Mouse (Mus musculus) heart, embryonic 15.5 days (tissue): ENCODE results near the gene Brd3os. TPM values are rescaled to one million over a fixed set of nuclear protein-coding genes. Genes with fewer than 3 reads are reported as not detected.

ENCODE experiments used
- ATAC-seq: fragments of 200-750 bp; cut with Nextera tagmentation; replicated peaks from 2 replicates; pipeline ENCODE4 v1.8.0; 2017; ENCODE audit warnings: low read depth, moderate TSS enrichment; ENCODE audit not compliant: insufficient number of reproducible peaks, insufficient read depth, low FRiP score
- H3K27ac ChIP-seq: fragments of 300-500 bp; sonication (generic); 2 replicates; pipeline ENCODE4 v1.5.1; 2015; ENCODE audit warnings: mild to moderate bottlenecking, inconsistent platforms
- H3K27me3 ChIP-seq: fragments of 300-500 bp; sonication (generic); 2 replicates; pipeline ENCODE4 v1.6.1; 2015; ENCODE audit warnings: inconsistent platforms
- H3K36me3 ChIP-seq: fragments of 300-500 bp; sonication (generic); 2 replicates; pipeline ENCODE4 v1.6.1; 2015; ENCODE audit warnings: mild to moderate bottlenecking, inconsistent platforms
- H3K4me1 ChIP-seq: fragments of 300-500 bp; sonication (generic); replicated peaks from 2 replicates; pipeline ENCODE4 v1.6.1; 2015; ENCODE audit warnings: inconsistent platforms
- H3K4me2 ChIP-seq: fragments of 300-500 bp; sonication (generic); 2 replicates; pipeline ENCODE4 v1.6.1; 2015; ENCODE audit warnings: inconsistent platforms, mild to moderate bottlenecking, moderate library complexity
- H3K4me3 ChIP-seq: fragments of 300-500 bp; sonication (generic); 2 replicates; pipeline ENCODE4 v1.5.1; 2015; ENCODE audit warnings: mild to moderate bottlenecking, inconsistent platforms
- H3K9ac ChIP-seq: fragments of 300-500 bp; sonication (generic); 2 replicates; pipeline ENCODE4 v1.6.1; 2015; ENCODE audit warnings: mild to moderate bottlenecking, inconsistent platforms
- H3K9me3 ChIP-seq: fragments of 300-500 bp; sonication (generic); replicated peaks from 2 replicates; pipeline ENCODE4 v1.6.1; 2016; ENCODE audit warnings: inconsistent platforms
- WGBS: fragments of 180-500 bp; shearing (Covaris S2); methylation state at CpG from one replicate; pipeline ENCODE4 v1.1.7; 2015; ENCODE audit warnings: mixed read lengths; 5-methylcytosine and 5-hydroxymethylcytosine counted together
- polyA plus RNA-seq: library from polyadenylated mRNA; unstranded; fragments of >200 nt; fragmentation: Nextera tagmentation; extraction: Ambion mirVana; gene quantifications from 2 replicates; pipeline ENCODE4 v1.2.1, GENCODE M21; 2015

Brd3os gene
- polyA plus RNA-seq, 1 experiment from 2014 or later = 3.0 TPM

DNA sequence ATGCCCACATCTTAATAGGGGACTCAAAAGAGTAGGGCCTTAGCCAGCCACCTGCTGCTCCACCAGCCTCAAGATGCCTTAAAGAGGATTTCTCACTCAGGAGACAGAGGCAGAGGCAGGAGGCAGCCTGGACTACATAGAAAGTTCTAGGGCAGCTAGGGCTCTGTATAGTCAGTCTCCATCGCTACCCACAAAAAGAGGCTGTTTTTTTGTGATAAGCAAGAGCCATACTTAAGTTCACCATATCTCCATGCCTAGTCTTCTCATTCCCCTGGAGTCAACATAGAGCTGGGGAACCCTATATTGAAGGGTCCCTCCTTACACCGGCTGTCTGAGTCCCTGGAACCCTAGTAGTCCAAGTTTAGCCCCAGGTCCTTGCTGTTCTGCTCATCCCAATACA lies 28.4 kb downstream of the Brd3os start:
- H3K36me3 ChIP-seq = no peaks in the 10 kb centered on the region; the same call in 1 of the 2 replicates

DNA sequence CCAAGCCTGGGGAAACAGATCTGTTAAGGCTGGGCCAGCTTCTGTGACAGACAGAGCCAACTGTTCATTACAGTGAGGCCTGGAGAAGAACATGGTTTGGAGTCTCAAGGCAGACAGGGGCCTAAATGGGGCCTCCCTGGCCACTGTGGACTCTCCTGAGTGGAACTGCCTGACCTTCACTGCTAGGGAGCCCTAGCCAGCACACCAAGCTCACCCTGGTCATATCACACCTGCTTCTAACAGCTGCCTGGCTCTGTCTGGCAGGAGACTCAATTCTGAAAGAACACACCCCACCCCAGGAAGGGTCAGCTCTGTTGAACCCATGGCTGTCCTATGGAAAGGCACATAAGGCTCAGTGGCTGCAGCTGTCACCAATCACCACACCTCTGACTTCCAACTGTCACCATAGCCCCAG lies 29.1 kb downstream of the Brd3os start:
- no peak overlapping the region for H3K4me3 ChIP-seq
- no peaks in the 10 kb centered on the region for H3K9me3 ChIP-seq
- H3K4me2 ChIP-seq = no peak overlapping the region
- H3K27me3 ChIP-seq = no peaks in the 10 kb centered on the region
- no peak overlapping the region for H3K9ac ChIP-seq
- H3K4me1 ChIP-seq = peaks cover 71% of the 10 kb centered on the region
- no peak for ATAC-seq
- no peak overlapping the region for H3K27ac ChIP-seq
- no peaks in the 10 kb centered on the region; the same call in 1 of the 2 replicates for H3K36me3 ChIP-seq

More for the DNA sequence above, 28.4 kb downstream of the Brd3os start:
- 86% methylated on average over 2 of the region's 2 CpGs for WGBS
- Histone ChIP-seq H3K27me3 (no peaks in the 10 kb centered on the region), H3K9ac (no peak overlapping the region), H3K9me3 (no peaks in the 10 kb centered on the region), H3K4me3 (no peak overlapping the region), H3K27ac (no peak overlapping the region), H3K4me1 (peaks cover 71% of the 10 kb centered on the region), H3K4me2 (no peak overlapping the region)
- no peak for ATAC-seq

DNA sequence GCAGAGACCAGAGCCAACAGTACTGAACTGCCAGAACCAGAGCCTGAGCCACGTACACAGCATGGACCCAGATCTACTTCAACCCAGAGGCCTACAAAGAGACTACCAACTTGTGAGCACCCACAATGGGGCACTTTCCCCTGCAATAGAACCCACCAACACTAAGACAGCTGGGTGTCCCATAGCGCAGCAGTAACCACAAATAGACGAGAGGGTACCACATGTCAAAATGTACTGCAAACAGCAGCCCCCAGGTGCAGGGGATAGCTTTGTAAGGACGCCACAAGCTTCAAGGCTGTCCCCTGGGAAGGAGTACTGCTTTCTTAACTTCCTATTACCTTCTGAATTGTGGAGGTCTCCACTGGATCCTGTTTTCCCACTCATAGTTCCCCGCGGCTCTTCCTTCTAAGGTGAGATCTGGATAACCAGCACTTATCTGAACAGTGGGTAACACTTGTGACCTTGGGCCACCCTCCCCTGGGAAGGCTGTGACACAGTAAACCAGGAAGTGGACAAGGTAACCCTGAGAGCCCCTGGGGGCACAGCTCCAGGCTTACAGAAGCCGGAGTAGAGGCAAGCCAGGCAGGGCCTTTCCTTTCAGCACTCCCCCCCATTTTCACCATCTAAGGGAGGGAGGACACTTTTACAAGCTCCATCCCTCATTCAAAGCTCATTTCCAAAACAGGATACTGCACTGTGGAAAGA lies 31.1 kb downstream of the Brd3os start:
- peak overlapping the region; percentile 95 for H3K27ac ChIP-seq
- peak overlapping the region; percentile 94 for H3K9ac ChIP-seq
- H3K36me3 ChIP-seq = no peaks in the 10 kb centered on the region
- no peaks in the 10 kb centered on the region for H3K9me3 ChIP-seq
- peak overlapping the region; percentile 76 for H3K4me3 ChIP-seq
- H3K4me1 ChIP-seq = peaks cover 66% of the 10 kb centered on the region
- H3K27me3 ChIP-seq = no peaks in the 10 kb centered on the region
- no peak for ATAC-seq
- H3K4me2 ChIP-seq = peak overlapping the region; percentile 81
- 46% methylated on average over 7 of the region's 7 CpGs for WGBS

DNA sequence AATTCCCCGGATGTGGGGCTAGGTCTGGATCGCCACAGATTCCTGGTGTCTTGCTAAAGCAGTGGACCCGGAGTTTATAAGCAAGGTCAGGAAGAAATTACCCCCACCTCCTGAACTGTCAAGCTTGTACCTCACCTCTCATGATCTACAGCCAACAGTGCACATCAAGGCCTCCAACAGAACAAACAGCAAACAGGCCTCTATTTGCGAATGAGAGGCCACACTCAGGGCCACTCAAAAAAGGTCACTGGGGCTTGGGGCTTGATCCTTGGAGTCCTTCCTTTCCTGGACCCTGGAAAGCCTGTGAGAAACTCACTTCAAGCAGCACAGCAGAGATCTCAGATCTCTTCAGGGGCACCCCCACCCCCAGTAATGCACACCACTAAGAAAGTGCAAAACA lies 31.8 kb downstream of the Brd3os start:
- peak overlapping the region; percentile 95 for H3K27ac ChIP-seq
- H3K9ac ChIP-seq = peak overlapping the region; percentile 94
- H3K9me3 ChIP-seq = no peaks in the 10 kb centered on the region
- peaks cover 60% of the 10 kb centered on the region for H3K4me1 ChIP-seq
- ATAC-seq = no peak
- WGBS = 23% methylated on average over 4 of the region's 4 CpGs
- H3K4me2 ChIP-seq = peak overlapping the region; percentile 81
- no peaks in the 10 kb centered on the region for H3K36me3 ChIP-seq
- peak overlapping the region; percentile 76 for H3K4me3 ChIP-seq
- H3K27me3 ChIP-seq = no peaks in the 10 kb centered on the region

DNA sequence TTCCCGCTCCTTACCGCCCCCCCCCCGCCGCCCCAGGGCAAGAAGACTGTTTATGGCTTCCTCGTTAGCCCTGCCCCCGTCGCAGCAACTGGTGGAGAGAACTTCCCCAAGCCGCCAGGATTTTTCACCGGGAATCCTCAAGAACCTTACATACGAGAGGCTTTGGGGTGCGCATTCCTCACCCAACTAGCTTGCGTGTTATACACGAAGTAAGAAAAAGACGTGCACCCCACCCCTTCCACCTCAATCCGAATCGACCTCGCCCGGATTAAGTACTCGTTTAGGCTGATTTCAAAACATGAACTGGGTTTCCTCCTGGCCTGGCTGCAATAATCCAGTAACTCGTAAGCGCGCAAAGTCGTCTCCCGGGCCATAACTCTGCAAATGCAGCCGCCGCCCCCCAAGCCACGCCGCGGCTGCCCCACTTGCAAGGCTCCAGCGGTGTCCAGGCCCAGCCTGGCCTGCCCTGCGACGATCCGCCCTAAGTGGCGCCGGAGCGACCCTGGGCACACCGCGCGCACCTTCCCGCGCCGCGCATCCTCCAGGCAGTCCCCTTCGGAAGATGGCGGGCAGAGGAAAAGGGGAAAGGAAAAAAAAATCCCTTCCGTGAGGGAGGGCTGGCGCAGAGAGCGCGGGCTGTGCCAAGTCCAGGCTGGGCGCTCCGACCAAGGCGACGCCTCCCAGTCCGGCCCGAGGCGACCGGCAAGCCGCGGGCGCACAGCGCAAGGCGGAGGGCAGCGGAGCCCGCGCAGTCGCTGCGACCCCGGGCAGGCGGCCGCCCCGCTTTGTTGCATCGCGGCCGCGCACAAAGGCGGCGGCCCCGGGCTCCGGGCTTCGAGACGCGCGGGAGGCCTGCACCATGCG lies 32.7 kb downstream of the Brd3os start:
- peak overlapping the region; percentile 76 for H3K4me3 ChIP-seq
- H3K9me3 ChIP-seq = no peaks in the 10 kb centered on the region
- under 1% methylated on average over 84 of the region's 84 CpGs for whole genome bisulfite sequencing
- H3K36me3 ChIP-seq = no peaks in the 10 kb centered on the region
- H3K27ac ChIP-seq = peak overlapping the region; percentile 95
- peak overlapping the region; percentile 94 for H3K9ac ChIP-seq
- peaks cover 51% of the 10 kb centered on the region for H3K4me1 ChIP-seq
- peak overlapping the region; percentile 81 for H3K4me2 ChIP-seq
- H3K27me3 ChIP-seq = no peaks in the 10 kb centered on the region
- ATAC-seq = peak; percentile 14

DNA sequence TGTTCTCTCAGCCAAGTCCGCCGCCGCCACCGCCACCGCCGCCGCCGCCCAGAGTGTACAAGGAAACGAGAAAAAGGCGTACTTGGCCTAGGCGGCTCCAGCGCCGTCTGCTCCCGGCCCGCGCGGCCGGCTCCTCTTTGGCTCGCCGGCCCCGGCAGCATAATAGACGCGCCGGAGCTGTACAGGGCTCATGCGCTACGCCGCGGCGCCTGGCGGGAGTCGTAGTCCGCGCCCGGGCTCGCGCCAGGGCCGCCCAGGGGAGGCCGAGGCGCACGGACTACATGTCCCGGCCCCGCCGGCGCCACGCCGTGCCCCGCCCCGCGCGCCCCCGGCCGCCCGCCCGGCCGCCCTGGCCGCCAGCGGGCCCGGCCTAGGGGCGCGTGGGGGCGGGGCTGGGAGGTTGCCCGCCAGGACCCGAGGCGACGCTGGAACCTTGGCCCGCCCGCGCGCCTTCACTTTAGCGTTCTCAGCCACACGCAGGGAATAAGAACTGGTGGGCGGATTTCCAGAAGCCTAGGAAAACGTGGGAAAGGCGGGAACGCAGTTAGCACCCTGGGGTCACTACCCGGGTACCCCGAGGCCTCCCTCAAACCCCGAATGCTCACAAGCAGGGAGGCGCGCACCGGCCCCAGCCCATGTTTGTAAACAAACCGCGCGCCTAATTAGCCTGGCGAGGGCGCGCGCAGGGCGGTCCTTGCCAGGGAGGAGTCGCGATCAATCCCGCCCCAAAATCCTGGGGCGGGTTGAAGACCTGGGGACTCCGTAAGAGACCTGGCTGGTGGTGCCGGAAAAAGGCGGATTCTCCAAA lies 33.6 kb downstream of the Brd3os start:
- Histone ChIP-seq H3K9ac (peak overlapping the region; percentile 94), H3K4me2 (peak overlapping the region; percentile 81), H3K4me3 (peak overlapping the region; percentile 76), H3K36me3 (no peaks in the 10 kb centered on the region), H3K9me3 (no peaks in the 10 kb centered on the region), H3K27ac (peak overlapping the region; percentile 96), H3K4me1 (peaks cover 42% of the 10 kb centered on the region), H3K27me3 (no peaks in the 10 kb centered on the region)
- peak; percentile 98 for ATAC-seq
- under 1% methylated on average over 77 of the region's 96 CpGs for WGBS

DNA sequence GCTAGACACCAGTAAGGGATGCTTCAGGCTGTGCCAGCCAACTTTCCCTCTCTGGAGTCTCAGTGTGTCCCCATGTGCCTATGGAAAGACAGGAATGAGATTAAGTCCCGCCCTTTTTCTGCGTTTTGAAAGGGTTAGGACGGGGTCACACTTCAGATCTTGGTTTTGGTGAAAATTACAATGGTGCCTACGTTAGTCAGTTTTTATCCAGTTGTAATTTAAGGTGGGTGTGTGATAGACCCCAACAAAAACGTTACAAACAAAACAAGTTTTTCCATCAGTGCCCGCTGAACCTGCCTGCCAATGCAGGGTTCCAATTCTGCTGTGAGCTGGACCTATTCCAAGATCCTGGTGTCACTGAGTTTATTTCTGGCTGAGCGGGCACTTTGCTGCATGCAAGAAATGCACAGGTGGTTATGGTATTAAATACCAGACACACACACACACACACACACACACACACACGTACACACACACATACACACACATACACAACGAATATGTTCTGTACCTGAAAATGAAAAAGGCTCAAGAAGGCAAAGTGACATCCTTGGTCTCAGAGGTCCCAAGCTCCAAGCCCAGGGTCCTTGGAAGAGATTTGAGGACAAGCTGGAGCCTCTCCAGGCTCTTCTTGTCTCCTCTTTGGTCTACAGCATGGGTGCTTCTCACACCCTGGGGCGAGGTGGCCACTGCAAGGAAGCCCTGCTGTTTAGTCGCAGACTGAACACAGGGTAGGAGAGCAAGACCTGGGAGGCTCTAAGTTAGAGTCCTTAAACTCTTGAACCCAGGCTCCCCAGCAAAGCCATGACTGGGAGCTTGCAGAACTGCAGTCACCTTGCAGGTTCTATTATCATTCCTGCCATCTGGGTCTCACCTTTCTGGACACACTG lies 34.4 kb downstream of the Brd3os start:
- ATAC-seq = no peak
- Histone ChIP-seq H3K27me3 (no peaks in the 10 kb centered on the region), H3K4me2 (peak overlapping the region; percentile 81), H3K4me3 (peak overlapping the region; percentile 76), H3K4me1 (peaks cover 34% of the 10 kb centered on the region), H3K9me3 (no peaks in the 10 kb centered on the region), H3K27ac (peak overlapping the region; percentile 96), H3K9ac (peak overlapping the region; percentile 94), H3K36me3 (no peaks in the 10 kb centered on the region)
- 21% methylated on average over 11 of the region's 11 CpGs for WGBS

DNA sequence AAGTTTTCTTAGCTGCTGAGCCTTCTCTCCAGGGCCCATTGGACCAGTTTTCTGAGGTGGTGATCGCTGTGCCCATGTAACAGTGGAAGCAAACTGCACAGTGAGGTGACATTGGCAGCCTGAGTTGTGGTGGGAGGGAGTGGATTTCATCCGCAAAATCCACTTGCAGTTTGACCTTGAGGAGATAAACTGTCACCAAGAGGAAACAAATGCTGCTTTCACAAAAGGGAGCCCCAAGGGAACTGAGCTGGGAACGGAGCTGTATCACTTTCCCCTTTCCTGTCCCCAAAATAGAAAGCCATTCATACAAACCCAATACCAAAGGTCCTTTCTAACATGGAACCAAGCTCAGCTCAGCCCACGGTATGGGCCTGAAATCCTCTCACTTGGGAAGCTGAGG lies 37.7 kb downstream of the Brd3os start:
- ATAC-seq = no peak
- WGBS = 53% methylated on average over 4 of the region's 4 CpGs
- no peak overlapping the region for H3K4me3 ChIP-seq
- H3K4me1 ChIP-seq = peaks cover 5% of the 10 kb centered on the region
- H3K4me2 ChIP-seq = no peak overlapping the region
- no peak overlapping the region for H3K27ac ChIP-seq
- H3K27me3 ChIP-seq = no peaks in the 10 kb centered on the region
- no peaks in the 10 kb centered on the region for H3K9me3 ChIP-seq
- no peaks in the 10 kb centered on the region for H3K36me3 ChIP-seq
- no peak overlapping the region for H3K9ac ChIP-seq

DNA sequence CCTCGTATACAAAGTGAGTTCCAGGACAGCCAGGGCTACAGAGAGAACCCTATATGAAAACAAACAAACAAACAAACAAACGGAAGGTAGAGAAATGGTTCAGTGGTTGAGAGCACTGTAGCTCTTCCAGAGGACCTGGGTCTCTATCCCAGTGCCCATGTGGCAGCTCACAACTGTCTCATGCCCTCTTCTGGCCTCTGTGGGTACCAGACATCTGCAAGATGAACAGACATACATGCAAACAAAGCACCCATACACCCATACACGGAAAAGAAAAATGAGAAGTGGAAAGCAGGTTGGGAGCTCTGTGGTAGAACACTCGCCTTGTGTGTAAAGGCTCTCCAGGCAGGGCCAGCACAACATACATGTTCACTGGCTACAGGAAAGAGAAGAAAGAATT lies 38.2 kb downstream of the Brd3os start:
- H3K4me3 ChIP-seq = no peak overlapping the region
- H3K4me1 ChIP-seq = peaks cover 5% of the 10 kb centered on the region
- whole genome bisulfite sequencing = 72% methylated on average over 4 of the region's 4 CpGs
- no peak overlapping the region for H3K27ac ChIP-seq
- H3K4me2 ChIP-seq = no peak overlapping the region
- no peaks in the 10 kb centered on the region for H3K9me3 ChIP-seq
- H3K9ac ChIP-seq = no peak overlapping the region
- no peak for ATAC-seq
- no peaks in the 10 kb centered on the region for H3K36me3 ChIP-seq
- no peaks in the 10 kb centered on the region for H3K27me3 ChIP-seq

DNA sequence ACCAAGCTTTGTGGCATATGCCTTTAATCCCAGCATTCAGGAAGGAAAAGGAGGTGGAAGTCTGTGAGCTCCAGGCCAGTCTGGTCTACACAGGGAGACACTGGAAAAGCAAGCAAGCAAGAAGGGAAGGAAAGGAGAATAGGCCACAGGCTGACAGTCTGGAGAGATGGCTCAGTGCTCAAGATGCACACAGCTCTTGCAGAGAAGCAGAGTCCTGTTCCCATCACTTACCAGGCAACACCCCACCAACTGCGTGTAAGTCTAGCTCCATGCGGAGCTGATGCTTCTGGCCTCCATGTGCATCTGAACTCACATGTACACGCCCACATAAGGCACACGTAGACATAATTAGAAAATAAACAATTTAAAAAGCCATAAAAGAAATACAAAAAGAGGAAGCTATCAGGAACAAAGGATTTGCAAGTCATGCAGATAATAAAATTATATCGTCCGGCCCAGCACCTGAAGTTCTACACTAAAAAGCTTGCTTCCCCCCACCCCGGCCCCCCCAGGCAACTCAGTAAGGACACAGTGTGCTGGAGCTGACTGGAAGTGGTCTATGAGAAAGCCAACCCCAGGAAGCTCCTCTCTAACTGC lies 40.2 kb downstream of the Brd3os start:
- no peaks in the 10 kb centered on the region for H3K4me1 ChIP-seq
- H3K36me3 ChIP-seq = no peaks in the 10 kb centered on the region
- no peak overlapping the region for H3K4me2 ChIP-seq
- no peaks in the 10 kb centered on the region for H3K9me3 ChIP-seq
- H3K9ac ChIP-seq = no peak overlapping the region
- H3K27me3 ChIP-seq = no peaks in the 10 kb centered on the region
- 79% methylated on average over 7 of the region's 7 CpGs for WGBS
- ATAC-seq = no peak
- no peak overlapping the region for H3K4me3 ChIP-seq
- H3K27ac ChIP-seq = no peak overlapping the region
